ENCODE assay signal across 7 mouse cellular contexts in the genomic region with DNA sequence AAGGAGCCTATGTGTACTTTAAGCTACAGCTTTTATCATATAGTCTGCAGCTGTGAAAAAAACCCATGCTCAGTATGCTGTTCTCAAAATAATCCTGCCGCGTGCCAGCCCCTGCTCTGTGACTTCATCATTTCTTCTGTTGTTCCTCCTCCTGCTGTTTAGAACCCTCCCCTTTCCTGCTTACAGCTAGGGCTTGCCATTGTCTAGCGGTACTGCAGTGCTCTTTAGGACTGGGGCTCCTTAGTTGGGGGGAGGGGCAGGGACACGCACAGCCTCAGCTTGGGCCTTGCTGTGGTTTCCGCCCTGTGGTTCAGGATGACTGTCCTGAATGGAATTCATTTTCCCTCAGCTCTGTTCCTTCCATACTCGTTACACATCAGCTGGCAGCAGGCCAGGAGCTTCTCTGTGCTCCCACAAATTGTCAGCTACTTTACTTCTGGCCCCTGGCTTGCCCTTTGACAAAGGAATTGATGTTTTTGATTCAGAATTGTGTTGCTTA.
DNase-seq lines count a peak whose midpoint lies in the region; ATAC-seq lines count a peak whose summit lies in the region.

No protein-coding gene starts in this region.

- peak; percentile 88 for ATAC-seq in megakaryocyte-erythroid progenitor cell, adult 5-6 weeks (replicated peaks; ENCODE audit: low FRiP score, low TSS enrichment, poor library complexity, severe bottlenecking)

- intact Hi-C loops in gastrocnemius, postnatal 14 days (cut with DNase I; ENCODE audit: low total_unique reads), result no loop called here
- intact Hi-C loops in left cerebral cortex, postnatal 25 days (cut with DNase I), result loop anchor here (5.0 kb wide), 1 partner anchor 38 kb away; no protein-coding TSS in a partner anchor

- DNase-seq in ZHBTc4 (ENCODE audit: low read depth, low spot score), result peak; percentile 91
- DNase-seq in cerebellum, postnatal 4 days (ENCODE audit: low spot score in 2 of 2), result peak; percentile 33 to 51
- DNase-seq in gastrocnemius, postnatal 14 days, result peak; percentile 86
- peak; percentile 76 for DNase-seq in induced T-regulatory cell, adult 2 months (ENCODE audit: low read depth)
- DNase-seq in left cerebral cortex, postnatal 25 days (ENCODE audit: low spot score in 2 of 2), result peak; percentile 39 to 48
- peak; percentile 30 for DNase-seq in right cerebral cortex, postnatal 25 days

Comparison
In these comparisons a context has a peak if more than half of its experiments do, and no peak if none do; other contexts are left out.
1. Peak in every context shown above with its lines: DNase-seq and ATAC-seq.
2. DNase-seq: peak in every context shown above with its lines; median percentile 91 in ZHBTc4; 86 in gastrocnemius, postnatal 14 days; 76 in induced T-regulatory cell, adult 2 months; 44 in left cerebral cortex, postnatal 25 days; 42 in cerebellum, postnatal 4 days; 30 in right cerebral cortex, postnatal 25 days.